Mouse (Mus musculus): ENCODE data around the gene Cdk18.

- TF ChIP-seq CTCF (conservative IDR thresholded peaks at IDR 0.05; ENCODE audit: insufficient read depth, insufficient read length, low read depth, low read length) (no peak), POLR2A (IDR thresholded peaks at IDR 0.05; ENCODE audit: low read depth, low read length) (no peak)
Measured at GRCm38 (mm10) chr1:132188442-132189066, 49.1 kb upstream of the Cdk18 start.

Measured in kidney, adult 2 months (tissue).